Mouse (Mus musculus) layer of hippocampus, postnatal 36 days (tissue): ENCODE results near the gene Ryk. TPM values are rescaled to one million over a fixed set of nuclear protein-coding genes. Genes with fewer than 3 reads are reported as not detected.

ENCODE experiments used
- DNase-seq, 2 experiments: peaks; one replicate each; pipeline ENCODE4 v3.0.0; 2022
- total RNA-seq, 2 experiments: library from RNA; stranded (reverse); gene quantifications; 2 replicates each; pipeline ENCODE4 v1.2.3; 2021

Gene Ryk
- 10 to 100 TPM; 43.0 to 46.8 TPM for total RNA-seq

DNA sequence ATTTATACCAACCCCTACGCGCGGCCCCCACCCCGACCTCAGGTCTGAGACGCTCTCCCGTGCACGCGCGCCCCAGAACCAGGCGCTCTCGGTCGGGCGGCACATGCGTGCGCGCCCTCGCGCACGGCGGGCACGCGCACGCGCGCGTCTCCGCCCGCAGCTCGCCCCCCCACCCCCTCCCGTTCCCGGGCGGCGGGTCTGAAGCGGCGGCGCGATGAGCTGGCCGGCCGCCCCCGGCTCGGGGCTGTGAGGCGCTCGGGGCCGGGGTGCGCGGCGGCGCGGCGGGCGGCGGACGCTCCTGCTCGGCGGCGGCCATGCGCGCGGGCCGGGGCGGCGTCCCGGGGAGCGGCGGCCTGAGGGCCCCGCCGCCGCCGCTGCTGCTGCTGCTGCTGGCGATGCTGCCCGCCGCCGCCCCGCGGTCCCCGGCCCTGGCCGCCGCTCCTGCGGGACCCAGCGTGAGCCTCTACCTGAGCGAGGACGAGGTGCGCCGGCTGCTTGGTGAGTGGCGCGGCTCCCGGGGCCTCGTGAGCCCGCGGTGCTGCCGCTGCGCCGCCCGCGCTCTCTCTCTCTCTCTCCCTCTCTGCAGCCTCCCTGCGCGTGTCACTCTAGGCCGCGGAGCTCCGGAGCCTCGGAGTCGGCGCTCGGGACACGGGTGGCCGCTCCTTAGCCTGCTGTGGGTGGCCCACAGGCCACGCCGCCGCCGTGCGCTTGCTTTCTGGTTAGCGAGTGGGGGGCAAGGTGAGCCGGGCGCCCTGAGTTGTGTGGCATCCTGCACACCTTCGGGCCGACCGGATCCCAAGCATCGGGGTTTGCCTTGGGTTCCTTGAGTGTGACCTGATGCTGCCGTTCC is at the start of gene Ryk:
Gene Ryk (plus strand): TSS at position 176 of the 850 bp plus-strand sequence.
- DNase-seq, result peak; percentile 79 to 81

DNA sequence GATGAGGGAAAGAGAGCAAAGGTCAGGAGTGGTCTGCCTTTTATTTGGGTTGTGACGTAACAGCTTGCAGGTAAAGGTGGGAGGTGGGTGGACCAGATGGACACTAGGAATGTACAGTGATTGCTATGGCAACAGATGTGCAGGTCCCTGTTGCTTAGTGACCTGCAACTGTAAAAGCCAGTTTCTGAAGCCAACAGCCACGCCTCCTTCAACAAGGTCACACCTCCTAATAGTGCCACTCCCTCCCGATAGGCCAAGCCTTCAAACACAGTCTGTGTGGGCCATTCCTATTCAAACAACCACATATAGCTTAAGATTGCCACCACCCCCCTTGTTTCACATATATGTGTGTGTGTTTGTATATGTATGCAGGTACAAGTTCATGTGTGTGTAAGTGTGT is 45.2 kb upstream of the Ryk start:
- DNase-seq, result no peak

DNA sequence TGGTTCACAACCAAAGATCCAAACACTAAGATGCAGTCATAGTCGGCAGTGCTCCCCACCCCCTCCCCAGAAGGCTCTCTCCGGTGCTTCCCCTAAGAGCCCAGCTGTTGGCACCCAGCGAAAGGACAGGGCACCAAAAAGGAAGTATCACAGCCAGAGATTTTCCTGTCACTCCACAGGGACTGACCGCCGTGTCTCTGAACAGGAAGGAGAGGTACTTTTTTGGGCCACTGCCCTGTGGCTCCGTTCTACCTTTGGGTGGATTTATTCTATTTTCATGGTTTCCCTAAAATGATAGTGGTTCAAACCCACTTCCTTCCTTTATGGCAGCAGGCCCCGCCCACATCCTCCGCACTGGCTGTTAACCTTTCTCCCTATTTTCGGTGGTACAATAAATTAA is 42.9 kb upstream of the Ryk start:
- DNase-seq, result no peak

DNA sequence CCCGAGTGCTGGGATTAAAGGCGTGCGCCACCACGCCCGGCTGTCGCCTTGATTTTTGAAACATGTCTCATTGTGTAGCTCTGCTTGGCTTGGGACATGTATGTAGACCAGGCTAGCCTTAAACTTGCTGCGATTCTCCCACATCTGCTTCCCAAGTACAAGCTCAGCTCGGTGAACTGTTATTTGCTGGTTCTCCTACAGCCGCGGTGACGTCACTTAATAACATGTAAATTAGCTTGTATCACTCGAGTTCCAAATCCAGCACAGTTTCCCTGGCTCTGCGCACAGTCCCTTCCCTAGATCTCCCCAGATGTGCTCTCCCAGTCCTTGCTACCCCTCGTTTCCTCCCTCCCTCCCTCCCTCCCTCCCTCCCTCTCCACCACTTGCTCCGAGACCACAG is 41.9 kb upstream of the Ryk start:
- no peak for DNase-seq

DNA sequence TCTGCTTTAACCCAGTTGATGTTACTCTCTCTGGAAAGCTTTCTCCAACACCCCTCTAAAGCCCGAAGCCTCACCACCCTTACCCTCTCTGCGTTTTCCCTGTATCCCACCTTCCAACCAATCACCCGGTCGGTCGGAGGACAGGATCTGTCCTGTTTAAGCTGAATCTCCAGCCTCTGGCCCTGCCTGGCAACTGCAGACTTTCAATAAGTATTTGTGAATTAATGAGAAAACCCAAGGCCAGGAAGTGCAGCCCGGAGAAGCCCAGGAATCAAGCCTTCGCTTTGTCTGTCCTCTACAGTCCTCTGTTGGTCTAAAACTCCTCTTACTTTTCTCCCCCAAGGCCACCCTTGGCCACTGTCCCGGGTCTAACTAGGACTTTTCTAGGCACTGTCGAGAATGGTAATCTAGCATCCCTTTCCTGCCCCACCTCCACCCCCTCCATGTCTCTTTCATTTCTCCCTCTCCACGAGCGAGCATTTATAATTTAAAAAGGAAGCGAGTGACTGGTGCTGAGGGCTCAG is 41.4 kb upstream of the Ryk start:
- DNase-seq, result no peak

DNA sequence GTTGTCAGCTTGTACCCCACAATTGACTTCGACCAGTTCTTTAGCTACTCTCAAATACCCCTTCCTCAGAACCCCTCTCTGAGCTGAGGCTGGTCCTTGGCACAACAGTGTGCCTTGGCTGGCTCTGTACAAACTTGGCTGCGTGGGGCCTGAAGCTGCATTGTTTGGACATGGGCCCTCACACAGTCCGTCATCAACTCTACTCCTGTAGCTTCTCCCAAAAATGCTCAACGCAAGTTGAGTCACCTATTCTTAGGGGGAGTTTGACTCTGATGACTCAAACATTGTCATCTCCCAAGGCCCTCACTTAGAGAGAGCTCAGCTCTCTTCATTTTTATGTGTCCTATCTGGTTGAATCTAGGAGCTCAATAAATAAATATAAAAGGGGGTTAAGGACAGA is 36.3 kb upstream of the Ryk start:
- no peak for DNase-seq

DNA sequence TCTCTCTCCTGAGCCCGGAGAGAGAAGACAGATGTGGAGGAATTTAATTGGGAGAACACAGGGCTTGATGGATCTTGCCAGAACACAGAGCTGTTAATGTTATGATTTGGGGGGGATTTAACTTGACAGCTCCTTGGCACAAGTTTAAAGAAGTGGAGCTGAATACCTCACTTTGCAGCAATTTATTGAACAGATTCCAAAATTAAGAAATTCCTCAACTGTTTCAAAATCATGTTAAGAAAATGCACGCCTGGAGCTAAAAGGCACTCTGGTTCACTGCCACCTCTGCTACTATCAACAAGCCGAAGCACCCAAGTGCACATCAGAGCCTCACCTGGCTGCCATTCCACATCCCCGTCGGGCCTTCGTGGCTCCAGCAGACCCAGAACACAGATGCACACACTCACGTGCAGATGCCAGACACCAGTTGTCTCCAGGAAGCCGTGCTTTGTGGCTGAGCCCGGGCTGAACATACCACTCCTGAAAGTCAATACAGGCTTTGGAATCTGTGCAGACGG is 28.6 kb upstream of the Ryk start:
- no peak for DNase-seq

DNA sequence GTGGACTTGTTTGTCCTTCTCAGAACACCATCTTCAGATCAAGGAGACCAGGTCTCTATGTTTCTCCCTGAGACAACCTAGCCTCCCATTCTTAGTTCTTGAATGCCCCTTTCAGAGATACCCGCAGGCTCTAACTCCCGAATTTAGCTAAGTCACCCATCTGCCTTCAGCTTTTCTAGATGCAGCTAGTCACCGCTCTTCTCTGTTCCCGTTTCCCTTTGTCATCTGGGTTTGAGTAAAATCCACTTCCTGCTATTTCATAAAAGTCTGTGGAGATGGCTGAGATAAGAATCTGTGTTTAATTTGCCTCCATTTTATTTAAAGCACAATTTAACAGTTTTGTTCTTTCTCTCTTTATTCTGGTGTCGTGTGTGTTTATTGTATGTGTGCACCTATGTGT is 23.5 kb upstream of the Ryk start:
- DNase-seq, result no peak

DNA sequence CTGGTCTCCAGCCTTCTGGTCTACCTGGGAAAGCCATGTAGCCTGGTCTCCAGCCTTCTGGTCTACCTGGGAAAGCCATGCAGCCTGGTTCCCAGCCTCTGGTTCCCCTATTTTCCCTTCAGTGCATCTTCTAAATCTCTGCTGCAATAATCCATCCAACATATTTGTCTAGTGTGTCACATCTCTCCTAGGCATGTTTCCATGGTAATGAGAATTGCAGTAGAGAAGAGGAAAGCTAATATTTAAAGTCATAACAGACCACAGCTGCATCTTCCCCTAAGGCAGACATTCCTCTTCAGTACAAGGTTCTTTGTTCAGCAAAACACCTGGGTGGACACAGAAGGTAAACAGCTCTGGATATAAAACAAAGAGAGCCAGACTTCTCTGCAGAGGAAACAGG is 16.5 kb upstream of the Ryk start:
- no peak for DNase-seq

DNA sequence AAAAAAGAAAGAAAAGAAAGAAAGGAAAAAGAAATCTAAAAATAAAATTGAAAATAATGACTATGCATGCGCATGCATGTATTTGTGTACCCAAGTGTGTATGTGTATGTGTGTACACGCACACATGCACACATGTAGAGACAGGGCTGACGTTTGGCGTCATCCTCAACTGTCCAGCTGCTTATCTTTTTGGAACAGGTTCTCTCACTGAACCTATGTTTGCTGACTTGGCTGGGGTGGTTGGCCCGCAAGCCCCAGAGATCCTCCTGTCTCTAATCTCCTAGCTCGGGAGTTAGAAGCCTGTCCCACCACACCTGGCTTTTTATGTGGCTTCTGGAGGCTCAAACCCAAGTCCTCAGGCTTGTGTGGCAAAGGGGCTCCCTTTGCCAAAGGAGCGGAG is 6.1 kb upstream of the Ryk start:
- no peak for DNase-seq

DNA sequence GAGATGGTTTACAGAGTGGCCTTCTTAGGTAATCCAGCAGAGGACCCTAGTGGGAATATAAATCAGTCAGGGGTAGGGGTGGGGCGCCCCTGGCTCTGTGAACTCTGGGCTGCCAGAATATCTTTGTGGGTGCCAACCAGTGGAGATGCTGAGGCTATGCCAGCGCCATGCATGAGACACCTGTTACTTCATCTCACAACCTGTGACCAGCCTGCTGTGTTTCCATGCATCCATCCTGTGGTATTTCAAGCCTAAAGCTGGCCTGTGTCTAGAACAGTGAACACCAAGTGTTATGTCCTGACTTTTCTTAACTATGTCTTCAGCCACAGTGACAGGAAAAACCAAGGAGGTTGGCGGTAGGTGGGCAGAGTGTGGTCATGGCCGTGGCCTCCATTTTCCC is 3.2 kb upstream of the Ryk start:
- DNase-seq, result no peak

DNA sequence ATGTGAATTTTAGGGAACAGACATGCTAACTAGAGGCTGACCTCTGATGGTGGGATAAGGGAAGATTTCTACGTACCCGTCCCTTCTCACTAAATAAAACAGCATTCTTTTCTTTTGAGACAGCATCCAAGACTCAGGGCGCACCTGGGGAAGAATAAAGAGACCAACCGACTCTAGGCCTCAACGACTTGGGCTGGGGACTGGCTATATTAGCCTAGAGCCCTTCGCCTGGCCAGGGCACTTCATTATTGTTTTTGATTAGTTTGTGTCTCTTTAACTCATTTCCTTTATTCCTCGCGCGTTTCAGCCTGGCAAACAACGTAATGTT is 339 bp upstream of the Ryk start:
- DNase-seq, result no peak

DNA sequence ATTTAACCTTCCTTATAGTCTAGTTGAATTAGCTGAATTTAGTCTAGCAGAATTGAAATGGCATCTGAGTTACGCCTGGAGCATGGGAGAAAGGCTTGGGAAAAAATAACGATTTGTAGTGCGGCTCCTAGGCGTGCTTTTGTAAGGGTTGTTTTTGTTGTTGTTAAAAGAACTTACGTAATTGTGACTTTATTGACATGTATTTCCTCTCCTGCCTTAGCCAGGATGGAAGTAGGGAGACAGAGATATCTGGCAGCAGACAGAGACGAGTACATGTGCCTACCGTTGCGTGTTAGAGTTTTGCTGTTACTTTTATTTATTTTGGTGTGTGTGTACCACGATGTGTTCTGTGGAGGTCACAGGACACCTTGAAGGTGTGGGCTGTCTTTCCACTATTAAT is 1.6 kb downstream of the Ryk start:
- no peak for DNase-seq

DNA sequence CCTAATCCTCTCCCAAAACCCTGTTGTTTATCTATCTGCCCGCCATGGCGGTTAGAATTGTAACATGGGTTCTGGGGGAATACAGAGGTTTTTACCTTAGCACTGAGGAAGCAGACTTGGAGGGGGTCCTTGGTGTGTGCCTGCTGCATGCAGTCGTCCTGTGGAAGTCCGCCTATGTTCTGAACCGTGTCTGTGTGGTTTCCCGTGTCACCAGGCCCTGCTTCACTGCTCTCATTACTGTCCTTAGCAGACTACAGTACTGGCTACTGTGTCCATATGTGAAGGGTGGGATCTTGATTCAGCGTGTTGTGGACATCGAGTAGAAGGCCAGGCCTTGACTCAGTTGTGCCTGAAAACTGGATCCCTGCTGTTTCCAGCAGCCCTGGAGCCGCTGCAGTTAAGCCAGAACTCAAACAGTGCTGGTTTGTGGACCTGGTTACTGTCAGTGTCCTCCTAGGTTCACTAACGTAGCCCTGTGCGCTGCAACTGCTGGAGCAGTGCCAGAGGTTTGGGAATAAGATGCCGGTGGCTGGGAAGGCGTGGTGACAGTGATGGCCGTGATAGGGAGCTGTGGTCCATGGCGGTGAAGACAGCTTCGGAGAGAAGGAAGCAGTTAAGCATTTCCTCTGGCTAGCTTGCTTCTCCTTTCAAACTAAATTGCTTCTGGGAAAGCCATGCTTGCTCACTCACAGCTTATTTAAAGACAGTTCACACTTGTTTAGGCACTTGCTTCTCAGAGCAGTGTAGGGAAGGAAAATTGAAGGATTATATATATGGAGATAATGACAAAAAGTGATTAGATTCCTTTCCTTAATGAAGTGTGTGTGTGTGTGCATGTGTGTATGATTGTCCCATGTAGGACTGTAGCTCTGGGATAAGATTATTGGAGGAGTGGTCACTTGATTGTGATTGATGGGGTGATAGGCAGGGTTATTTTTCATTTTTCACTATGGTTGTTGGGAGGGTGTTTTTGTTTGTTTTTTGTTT is 6.4 kb downstream of the Ryk start:
- DNase-seq, result no peak

DNA sequence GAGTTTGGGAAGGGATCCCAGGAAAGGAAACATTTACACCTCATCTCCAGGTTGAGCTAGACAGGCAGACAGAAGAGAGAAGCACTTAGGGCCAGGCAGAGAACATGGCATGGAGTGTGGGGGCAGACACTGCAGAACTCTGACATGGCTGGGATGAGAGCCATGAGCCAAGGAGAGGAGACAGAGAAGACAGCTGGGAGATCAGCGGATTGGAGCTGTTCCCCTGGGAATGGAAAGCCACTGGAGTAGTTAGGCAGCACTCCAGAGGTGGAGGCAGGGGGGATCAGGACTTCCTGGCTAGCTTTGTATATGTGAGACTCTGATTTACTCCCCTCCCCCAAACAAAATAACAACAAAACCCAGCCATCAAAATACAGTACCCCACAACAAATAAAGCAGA is 7.1 kb downstream of the Ryk start:
- DNase-seq, result no peak

DNA sequence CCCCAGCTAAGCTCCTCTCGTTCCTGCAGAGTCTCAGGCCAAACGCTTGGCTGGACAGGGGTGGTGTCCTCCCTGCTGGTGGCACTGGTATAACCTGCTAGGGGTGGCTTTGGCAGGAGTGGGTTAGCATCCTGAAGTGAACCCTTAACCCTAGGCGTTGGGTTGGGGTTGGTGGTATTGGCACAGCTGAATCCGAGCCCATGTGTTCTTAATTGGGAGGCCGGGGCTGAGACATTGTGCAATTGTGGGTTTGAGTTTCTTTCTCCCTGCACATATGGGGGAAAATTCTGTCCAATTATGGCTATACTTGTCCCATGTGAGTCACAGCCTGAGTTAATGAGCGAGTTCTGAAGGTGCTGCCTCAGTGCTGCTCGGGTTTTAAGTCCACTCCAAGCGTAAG is 7.8 kb downstream of the Ryk start:
- DNase-seq, result no peak

DNA sequence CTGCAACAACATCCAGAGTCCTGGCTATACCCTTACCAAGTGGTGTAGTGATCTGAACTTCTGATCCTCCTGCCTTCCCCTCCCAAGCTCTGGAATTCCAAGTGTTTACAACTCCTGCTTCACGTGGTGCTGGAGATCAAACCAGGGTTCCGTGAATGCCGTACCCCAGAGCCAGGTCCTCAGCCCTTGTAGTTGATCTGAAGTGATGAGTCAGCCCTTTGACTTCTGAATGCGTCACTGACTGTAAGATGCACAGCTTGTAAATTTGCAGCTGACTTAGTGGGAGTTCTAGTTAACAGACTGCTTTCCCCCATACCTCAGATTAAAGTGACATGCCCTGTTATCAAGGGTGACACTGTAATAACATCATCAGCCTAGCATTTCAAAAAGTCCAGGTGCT is 8.9 kb downstream of the Ryk start:
- no peak for DNase-seq

DNA sequence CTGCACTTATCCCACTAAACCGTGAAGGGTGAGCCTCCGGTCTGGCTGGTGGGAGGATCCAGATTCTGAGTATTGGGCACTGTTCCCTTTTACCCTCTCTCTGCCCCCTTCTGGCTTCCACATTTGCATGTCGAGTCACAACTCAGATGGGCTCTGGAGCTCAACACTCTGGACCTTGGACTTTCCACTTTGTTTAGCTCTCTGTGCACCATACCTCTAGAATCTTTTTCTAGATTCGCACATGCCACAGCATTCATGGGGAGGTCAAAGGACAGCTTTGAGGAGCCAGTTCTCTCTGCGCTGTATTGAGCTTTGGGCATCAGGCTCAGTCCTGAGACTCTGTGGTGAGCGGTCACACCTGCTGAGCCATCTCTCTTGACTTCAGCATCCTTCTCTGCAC is 11.1 kb downstream of the Ryk start:
- DNase-seq, result no peak

DNA sequence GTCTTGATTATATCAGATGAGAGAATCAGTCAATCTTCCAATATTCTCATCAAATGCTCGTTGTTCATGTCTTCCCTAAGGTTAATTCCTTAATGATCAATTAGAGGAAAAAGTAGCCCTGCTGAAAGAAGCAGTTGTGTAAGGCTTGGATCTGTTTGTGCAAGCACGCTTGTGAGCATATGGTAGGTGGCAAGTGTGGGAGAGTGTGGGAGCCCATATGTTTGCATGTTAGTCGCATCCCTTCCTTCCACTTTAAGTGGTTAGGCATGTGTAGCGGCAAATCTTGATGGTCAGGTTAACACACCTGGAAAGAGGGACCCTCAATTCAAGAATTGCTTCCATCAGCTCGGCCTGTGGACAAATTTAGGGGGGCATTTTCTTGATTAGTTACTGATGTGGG is 11.6 kb downstream of the Ryk start:
- DNase-seq, result no peak

DNA sequence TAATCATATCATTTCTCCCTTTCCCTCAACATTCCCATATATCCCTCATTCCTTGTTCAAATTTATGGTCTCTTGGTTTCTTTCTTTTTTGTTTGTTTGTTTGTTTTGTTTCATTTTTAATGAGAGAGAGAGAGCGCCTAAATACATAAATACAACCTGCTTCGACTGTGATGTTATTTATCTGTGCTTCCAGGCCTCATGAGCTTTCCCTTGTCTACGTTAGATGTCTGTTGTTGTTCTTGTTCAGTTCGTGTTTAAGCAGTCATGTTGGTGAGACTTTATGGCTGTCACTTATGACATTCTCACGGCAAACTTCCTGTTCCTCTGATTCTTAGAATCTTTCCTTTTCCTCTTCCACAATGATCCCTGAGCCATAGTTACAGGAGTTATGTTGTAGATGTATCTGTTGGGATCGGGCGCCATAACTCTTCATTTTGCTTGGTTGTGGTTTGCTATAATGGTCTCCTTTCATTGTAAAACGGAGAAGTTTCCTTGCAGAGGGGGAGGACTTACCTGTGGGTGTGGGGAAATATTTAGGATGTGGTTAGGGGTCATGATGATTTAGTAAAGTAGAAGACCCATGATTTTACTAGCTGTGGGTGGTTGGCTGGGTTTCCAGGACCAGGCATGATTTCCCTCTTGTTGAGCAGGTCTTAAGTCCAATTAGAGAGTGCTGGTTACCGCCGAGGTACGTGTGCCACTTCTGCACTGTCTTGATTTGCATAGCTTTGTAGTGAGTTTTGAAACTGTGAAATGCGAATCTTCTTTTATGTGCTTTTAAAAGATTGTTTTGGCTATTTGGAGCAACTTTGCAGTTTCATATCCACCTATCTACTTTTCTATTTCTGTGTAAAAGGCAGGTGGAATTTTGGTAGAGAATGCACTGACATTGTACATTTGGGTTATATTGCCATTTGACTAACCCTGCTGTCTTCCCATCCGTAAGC is 17.6 kb downstream of the Ryk start:
- DNase-seq, result no peak

DNA sequence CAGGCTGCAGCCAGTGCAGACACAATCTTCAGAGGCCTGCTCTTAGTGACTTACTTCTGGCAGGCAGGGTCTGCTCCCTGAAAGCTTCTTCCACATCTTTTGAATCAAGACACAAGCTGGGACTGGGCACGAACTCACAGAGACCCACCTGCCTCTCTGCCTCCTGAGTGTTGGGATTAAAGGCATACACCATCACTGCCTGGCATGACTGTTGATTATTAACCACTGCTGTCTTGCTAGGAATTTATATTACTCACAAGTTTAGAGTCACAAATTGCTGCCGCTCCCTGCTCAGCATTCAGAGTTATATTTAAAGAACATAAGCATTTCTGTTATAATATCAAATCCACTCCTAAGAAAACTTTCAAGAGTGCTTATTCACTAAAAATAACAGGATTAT is 23.1 kb downstream of the Ryk start:
- no peak for DNase-seq

DNA sequence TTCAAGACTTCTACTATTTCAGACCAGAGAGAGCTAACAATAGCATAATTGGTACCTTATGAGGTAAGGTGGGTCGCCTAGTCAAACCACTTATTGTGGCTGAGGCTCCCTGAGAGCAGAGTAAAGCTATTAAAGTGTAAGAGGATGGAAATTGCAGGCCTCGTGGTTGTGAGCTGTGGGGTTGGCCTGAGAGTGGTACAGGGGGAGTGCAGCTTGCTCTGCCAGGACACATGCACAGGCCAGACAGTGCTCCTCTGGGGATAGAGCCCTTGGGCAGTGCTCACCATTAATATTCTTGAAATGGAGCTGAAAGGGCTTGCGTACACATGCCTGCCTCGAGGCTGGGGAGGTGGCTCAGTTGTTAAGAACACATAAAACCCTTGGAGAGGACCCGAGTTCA is 23.6 kb downstream of the Ryk start:
- DNase-seq, result no peak
